Mouse (Mus musculus): ENCODE measurements around the gene Mmp15.
A peak's percentile ranks its signal among the peaks of the same experiment; 100 is the strongest.

Mmp15 gene

GRCm38 (mm10) chr8:95352151-95352870, at the start of gene Mmp15:
TSS of gene Mmp15 (plus strand) at chr8:95352268.
- DNase-seq = peak; percentile 84

- DNase-seq = peak; percentile 71
These were observed 49.7 kb upstream of the Mmp15 start for GRCm38 (mm10) chr8:95302410-95302809.

DNA sequence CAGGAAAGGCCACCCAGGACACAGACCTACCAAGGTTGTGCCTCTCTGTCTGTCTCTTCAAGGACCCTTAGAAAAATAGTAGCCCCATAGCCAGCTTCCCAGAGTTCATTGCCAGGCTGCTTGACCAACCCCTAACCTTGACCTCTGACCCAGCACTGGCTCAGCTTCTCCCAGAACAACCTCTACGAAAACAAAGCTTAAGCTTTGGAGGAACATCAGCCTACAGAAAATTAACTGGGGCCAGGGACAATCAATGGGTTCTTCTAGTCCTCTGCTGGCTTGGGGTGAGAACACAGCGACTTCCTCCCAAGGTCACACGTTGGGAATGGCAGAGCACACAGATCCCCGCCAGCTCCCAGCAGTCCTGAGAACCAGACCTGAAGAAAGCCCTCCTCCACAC, 46.5 kb upstream of the Mmp15 start:
- DNase-seq = no peak

DNA sequence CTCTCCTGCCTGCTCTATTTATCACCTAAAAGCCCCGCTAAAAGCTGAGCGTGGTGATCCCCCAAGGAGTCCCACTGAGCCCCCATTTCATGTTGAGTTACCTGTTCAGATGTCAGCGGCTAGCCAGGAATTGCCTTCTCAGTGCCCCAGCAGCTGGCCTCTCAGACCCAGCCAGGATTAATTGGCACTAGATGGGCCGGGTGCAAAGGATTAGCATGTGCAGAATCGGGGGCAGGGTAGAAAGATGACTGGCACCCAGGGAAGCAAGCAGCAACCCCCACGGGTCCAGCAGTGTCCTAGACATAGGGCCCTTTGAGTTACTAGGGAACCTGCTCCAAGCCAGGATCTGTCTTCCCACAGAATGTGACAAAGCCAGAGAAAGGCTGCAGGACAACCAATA, 45.6 kb upstream of the Mmp15 start, which contains the start of gene Cngb1:
Cngb1 (minus strand) TSS at position 155 of the 400 bp plus-strand sequence.
- no peak for DNase-seq

DNA sequence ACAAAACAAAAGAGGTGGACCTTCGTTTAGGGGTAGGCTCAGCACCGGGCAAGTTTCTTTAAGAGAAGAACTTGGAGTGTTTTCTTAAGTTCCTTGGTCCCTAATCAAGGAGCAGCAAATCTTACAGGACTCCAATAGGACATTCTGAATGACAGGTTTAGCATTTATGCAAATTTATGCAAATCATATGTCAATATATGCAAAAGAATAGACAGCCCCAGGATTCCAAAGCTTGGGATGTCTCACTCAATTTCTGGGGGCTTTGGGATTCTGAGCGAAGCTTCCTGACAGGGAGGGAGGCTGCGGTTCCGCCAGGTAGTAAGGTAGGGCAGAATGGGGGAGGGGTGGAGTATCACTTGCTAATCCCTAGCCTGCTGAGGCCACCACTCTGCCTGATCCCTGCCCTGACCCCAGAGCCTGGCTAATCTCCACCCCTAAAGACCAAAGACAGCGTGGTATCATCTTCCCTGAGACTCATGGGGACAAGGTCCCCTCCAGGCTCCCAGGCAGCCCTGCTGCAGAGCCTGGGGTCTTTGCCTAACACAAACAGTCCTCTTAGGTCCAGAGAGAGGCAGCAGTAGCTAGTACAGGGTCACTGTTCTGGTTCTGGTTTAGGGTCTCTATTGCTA, 41.6 kb upstream of the Mmp15 start, which contains the start of gene Tepp:
Tepp (plus strand) TSS at position 225 of the 629 bp plus-strand sequence.
- no peak for DNase-seq

- no peak for DNase-seq
These were observed 39.2 kb upstream of the Mmp15 start for GRCm38 (mm10) chr8:95312836-95313235.

DNA sequence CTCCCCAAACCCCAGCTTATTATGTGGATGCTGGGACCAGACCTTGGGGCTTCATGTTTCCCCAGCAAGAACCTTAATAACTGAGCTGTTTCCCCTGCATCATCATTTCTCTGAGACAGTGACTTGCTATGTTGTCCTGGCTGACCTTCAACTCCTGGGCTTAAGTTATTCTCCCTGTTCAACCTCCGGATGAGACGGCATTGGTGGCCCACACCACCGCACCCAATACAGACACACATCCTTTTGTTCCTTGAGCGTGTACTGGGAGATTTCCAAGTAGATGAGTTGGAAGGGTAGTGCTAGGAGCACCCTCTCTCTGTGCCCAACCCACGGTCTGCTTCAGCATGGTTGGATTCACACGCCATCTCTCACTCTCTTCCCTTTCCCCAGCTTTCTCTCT, 38.2 kb upstream of the Mmp15 start:
- DNase-seq = no peak

DNA sequence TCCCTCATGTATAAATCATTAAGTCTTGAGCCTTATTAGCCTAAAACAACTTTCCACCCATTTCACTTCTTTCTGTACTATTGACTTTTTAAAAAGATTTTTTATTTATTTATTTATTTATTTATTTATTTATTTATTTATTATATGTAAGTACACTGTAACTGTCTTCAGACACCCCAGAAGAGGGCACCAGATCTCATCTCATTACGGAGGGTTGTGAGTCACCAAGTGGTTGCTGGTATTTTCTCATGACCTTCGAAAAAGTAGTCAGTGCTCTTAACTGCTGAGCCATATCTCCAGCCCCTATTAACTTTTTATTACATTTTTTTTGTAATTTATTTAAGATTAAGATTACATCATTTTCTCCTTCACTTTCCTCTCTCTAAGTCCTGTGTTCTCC, 37.4 kb upstream of the Mmp15 start:
- DNase-seq = no peak

DNA sequence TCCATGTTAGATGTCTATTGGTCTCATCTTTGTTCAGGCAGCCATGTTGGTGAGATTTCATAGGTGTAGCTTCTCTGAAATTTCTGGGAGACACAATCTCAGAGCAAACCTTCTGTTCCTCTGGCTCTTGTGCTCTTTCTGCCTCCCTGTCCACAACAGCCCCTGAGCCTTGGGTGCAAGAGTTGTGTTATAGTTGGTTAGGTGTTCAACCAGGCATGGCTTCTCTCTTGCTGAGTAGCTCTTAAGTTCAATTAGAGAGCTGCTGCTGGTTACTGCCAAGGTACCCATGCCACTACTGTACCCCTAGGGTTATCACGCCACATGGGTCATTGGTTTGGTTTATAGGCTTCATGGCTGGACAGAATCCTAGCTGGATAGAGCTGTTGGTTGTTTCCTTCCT, 36.7 kb upstream of the Mmp15 start:
- DNase-seq = no peak

DNA sequence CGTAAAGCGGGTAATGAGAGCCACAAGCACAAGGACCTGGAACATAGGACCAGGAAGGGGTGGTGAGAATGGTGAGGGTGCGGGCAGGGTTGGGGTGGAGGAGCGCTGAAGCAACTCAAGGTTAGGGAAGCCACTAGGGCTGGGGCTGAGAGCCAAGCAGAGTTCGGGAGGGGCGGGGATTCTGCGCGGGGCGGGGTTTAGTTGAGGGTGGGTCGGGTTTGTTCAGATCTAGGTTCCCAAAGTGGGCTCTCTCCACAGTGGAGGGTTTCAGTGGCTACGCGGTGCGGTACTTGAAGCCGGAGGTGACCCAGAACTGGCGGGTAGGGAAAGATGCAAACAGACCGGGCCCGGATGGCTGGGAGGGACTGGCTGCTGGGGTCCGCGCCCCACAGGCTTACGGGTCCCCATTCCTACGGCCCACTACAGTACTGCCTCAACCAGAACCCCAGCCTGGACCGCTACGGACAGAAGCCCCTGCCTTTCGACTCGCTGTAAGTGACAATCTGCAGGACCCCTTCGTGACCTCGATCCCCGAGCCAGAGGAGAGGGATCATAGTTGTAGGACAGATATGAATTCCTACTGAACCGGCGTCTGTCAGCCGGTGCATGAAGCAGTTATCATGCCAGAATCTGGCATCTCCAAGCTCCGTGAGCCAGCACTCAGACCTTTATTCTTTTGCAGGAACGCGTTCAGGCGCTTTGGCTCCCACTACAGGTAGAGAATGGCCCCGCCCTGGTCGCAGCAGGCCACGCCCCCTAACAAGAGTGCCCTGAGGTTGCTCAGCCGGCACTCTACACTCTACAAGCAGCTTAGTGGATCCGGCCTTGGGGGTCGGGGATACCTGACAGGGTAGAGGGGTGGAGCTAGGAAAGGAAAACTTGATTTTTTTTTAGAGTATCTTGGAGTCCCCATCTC, 31.6 kb upstream of the Mmp15 start:
- peak; percentile 86 for DNase-seq

DNA sequence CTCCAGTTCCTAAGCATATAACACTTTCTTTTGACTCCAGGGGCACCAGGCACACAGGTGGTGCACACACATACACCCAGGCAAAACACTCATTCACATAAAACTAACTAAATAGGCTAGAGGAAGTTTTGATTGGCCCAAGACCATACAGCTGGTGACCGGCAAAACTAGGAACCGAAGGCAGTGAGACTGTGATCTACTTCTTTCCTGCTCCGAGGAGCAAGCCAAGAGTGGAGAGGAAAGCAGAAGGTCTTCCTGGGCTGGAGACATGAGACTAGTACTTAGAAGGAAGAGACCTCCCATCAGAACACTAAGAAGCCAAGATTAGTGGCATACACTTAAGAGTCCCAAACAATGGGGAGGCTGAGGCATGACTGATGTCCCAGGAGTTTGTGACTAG, 28.9 kb upstream of the Mmp15 start:
- no peak for DNase-seq

DNA sequence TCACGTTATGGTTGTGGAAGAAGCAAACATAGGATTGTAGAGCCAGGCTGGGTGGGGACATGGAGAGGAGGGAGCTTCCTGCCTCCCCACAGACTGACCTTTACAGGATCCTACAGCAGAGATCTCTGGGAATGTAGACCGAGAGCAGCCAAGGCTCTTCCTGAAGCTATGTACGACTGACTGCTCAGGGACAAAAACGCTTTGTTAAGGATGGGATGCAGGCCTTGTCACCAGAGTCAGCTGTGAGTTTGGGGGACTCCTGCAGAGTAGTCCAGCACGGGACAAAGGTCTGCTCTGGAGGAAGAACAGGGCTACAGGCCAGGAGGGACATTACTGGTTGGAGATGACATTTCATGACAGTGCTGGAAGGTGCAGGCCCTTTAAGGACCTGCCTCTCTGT, 27.4 kb upstream of the Mmp15 start:
- no peak for DNase-seq

GRCm38 (mm10) chr8:95326822-95327221, 25.2 kb upstream of the Mmp15 start:
- DNase-seq = no peak

- DNase-seq = no peak
These were observed 24.1 kb upstream of the Mmp15 start for GRCm38 (mm10) chr8:95327866-95328465.

DNA sequence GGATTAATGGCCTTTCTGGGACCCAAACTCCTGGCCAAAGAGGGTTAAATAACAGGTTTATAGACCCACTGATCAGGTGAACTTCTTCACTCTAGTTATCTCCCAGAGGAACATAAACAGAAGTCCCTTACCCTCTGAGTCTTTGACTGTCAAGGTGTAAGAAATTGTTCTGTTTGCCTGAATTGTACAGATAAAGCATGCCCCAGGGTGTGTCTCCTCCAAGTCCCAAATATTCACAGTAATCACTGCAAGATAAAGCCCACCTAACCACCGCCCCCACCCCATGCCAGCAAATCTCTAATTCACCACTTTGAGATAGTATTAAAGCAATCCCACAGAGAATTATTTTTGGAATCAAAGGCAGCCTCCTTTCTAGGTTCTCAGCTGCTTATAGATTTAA, 21.7 kb upstream of the Mmp15 start:
- no peak for DNase-seq

DNA sequence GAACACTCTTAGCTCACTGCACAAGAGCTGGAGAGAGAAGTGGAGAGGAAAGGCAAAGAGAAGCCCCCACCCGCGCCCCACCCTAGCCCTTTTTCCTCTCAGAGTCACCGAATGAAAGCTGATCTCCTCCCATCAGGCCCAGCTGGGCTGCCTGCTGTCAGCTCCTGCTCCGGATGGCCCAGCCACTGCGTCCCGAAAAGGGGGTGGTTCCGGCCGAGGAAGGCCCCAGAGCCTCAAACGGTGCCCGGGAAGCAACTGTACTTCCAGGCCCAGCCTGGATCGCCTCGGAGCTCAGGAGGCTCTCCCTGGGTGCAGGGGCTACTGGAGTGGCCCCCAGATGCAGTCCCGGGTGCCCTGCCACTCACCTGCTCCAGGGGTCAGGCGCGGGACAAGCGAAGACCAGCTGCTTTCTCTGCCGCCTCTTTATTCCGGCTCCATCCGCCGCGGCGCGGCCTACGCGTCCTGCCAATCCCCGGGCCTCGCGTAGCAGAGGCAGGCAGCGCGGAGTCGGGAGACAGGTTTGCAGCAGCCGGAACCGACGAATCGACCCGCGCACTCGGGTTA, 20.8 kb upstream of the Mmp15 start:
- DNase-seq = peak; percentile 85

DNA sequence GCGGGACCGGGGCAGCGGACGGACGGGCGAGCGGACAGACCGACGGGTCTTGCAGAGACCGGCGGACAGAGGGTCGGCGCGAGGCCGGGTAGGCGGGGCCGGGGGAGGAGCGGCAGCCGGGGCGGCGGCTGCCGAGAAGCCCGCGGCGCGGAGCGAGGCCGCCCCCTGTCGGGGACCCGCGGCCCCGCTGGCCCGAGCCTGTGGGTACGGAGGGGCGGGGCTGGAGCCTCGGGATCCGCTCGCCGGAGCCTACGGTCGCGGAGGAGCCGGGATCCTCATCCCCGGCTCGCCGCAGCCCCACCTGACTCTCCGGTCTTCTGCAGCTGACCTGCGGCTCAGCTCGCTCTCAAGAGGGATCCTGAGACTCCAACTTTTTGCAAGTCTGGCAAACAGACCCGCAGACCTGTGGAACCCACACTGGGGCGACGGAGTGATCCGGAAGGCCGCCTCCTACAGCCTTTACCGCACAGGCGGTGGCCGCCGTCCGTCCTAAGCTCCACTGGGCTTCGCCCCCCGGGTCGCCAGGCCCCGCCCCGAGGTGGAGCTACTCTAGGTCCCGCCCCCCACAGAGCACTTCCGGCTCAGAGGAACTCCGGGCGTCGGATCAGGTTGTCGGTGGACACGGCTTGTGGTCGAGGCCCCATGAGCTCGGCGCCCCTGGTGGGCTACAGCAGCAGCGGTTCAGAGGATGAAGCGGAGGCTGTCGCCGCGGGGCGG, 20.2 kb upstream of the Mmp15 start, which contains the start of the genes Zfp319 and Usb1:
Zfp319 (minus strand) TSS at position 231 of the 717 bp plus-strand sequence.
Usb1 (plus strand) TSS at position 565 of the 717 bp plus-strand sequence.
- DNase-seq = peak; percentile 97

DNA sequence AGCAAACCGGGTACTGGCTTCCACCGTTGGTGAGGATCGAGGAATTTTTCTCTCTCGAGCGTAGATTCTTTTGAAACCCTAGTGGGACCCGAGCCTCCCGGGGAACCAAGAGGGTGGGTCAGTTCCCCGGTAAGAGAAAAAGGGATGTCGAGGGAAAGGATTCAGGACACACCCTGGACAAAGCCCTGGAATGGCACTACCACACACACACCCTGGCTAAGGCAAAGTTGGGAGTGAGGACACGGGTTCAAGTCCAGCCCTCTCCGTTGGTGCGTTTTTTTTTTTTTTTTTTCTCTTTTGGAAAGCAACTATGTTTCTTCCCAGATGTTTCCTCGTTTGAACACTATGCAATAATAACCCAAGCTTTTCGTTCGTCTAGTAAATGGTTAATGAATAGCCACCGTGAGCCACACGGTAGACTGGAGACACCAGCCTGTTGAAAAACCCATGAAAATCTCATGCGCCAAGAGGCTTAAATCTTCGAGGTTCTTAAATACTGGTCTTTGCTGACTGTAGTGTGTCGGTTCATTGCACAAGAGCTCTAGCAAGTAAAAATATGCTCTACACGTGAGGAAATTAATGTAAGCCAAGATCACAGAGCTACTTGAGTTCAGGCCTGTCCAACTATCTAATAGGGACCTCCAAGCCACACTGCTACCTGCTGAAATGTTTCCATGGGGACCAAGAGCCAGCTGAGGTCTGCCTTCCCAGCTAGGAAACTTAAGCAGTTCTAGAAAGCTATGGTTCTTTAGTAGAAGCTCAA, 19.4 kb upstream of the Mmp15 start:
- no peak for DNase-seq

DNA sequence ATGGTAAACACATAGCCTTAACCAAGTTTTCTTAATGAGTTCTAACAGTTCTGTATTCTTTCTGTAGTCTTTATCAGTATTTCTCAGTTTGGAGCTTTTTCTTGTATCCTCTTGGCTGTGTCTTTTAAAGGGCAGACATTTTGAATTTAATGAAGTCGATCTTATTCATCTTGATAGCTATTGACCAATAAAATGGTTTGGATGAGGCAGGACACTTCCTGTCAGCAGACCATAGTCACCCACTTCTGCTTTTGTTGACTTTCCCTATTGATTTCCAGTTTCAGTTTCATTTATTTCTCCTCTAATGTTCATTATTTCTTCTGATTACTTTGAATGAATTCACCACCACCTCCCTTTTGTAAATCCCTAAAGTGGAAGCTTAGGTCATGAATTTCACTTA, 16.4 kb upstream of the Mmp15 start:
- DNase-seq = no peak

DNA sequence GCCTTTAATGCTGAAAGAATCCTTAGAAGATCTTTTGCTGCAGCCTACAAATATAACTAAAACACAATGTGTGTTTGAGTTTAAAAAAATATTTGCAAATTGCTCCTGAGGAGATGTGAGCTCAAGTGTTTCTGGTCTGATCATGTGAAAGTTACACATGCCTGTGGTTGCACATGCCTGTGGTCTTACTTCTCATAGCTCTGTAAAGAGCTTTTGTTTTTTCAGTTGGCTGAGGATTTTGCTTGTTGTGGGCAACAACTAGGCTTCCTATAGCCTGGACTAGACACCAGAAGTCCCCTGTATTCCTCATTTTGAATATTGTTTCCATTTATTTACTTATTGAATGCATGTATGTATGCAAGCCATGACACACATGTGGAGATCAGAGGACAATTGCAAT, 15.7 kb upstream of the Mmp15 start:
- DNase-seq = no peak

GRCm38 (mm10) chr8:95341721-95342120, 10.3 kb upstream of the Mmp15 start:
- no peak for DNase-seq

All from kidney, postnatal 10 days (tissue).